Mouse (Mus musculus): ENCODE results near the gene Zfp169. TPM values are rescaled to one million over a fixed set of nuclear protein-coding genes. Genes with fewer than 3 reads are reported as not detected.
"Not testable (repeated sequence)": the region's sequence is repeated elsewhere in the genome, so short reads cannot be mapped to it uniquely, and the experiment has no call there.

The Zfp169 gene
- polyA plus RNA-seq, 1 experiment = 7.5 TPM

DNA sequence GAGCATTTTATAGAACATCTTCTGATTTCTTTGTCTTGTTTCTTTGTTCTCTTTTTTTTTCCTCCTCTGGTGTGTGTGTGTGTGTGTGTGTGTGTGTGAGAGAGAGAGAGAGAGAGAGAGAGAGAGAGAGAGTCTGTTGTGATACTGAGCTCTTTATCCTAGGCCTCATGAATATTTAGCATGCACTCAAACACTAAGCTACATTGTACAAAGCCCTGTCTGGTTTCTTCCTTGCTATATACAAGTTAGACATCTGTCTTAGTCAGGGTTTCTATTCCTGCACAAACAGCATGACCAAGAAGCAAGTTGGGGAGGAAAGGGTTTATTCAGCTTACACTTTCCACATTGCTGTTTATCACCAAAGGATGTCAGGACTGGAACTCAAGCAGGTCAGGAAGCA lies 5.9 kb upstream of the Zfp169 start:
- DNase-seq (ENCODE audit: low read depth) = not testable (repeated sequence)

DNA sequence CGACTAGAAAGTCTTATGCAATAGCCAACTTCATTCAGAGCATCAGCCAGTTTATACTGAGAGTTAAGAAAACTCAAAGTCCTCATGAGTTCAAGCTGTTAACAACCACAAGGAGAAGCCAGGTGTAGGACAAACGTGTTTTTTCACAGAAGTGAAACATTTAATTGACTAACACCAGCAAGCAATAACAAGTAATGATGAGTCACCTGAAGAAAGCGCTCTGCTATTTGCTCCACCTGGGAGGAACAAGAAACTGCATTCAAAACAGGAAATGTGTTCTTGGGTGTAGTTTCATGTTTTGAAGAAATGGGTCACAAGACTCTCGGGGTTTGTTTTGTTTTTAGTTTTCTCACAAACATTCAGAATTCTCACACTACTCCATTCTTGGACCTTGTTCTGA lies 2.6 kb upstream of the Zfp169 start:
- no peak for DNase-seq (ENCODE audit: low read depth)

DNA sequence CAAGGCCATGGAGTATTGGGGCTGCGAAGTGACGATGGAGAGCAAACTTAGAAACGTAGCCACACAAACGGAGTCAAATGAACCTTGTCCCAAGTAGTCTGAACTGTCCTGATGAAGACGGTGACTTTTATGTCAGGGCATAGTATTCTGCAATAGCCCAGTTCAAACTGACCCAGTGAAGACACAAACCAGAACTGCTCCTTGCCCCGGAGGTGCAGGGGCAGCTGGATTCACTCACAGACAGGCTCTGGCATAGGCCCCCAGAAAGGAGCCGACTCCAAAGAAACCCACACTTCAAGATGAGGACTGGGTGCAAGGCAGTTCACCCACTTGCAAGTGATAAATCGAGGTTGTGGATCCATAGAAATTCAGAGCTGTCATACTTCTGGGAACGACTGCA lies 4.6 kb downstream of the Zfp169 start:
- no peak for DNase-seq (ENCODE audit: low read depth)

DNA sequence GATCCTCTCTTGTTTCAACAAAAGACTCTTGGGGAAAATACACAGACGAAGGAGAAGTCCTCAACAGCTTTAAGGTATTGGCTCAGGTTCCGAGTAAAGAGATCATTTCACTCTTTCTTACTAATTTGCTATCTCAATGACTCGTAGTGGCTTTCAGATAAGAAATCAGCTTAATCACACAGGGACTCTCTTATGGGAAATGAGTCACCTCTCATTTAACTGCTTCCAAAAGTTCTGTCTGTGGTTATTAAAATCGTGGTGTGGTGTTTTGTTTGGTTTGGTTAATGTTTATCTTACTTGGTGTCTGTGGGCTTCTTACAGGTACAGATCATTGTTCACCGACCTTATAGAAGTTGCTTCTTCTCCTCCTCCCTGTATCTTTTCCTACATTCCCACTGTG lies 10.8 kb downstream of the Zfp169 start:
- no peak for DNase-seq (ENCODE audit: low read depth)

DNA sequence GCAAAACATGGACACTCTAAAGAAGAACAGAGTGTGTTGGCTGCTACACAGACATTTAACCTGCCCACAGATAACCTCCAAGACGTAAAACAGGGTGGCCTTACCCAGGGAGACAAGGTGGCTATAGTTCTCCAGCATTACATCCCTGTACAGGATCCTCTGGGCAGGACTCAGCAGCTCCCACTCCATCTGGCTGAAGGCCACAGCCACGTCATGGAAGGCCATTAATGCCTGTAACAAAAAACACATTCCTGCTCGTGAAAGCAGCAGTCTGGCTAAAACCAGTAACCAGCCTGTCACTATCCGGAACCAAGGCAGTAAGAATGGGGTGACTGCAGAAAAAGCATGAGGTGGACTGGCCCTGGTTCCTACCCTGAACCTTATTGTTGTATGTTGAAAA lies 14.6 kb downstream of the Zfp169 start:
- DNase-seq (ENCODE audit: low read depth) = no peak

DNA sequence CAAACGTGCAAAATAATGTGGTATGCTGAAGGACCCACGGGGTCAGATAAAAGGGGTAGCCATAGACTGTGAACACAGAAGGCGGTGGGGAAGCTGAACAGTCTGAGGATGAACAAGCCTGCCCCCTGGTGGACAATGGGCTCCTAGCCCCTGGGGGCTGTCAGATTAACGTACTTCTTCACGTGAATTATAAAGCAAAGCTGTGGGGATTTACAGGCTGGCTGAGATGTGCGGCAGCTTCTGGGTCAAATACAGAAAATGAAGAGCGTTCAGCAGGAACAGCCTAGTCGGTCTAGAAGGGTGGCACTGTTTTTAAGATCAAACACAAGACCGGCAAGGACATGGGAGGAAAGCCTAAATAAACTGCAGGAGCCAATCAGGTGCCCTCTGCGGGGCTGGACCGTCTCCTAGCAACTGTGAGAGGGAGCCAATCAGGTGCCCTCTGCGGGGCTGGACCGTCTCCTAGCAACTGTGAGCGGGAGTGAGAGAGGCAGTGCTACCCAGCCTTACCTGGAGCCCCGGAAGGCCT lies 15.5 kb downstream of the Zfp169 start:
- DNase-seq (ENCODE audit: low read depth) = no peak

DNA sequence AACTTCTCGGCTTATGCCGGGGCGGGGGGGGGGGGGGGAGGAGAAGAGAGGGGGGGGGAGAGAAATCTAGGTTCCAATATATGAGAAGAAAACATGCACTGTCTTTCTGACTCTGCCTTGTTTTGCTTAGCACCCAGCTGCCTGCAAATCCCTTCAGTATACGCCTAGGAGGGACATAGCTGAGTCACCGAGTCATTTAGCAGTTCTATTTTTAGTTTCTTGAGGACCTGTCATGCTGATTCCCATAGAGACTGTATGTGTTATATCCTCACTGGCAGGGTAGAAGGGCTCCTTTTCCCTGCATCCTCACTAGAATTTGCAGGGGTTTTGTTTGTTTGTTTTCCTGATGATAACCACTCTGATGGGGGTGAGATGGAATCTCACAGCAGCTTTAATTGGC lies 20.1 kb downstream of the Zfp169 start:
- DNase-seq (ENCODE audit: low read depth) = no peak

DNA sequence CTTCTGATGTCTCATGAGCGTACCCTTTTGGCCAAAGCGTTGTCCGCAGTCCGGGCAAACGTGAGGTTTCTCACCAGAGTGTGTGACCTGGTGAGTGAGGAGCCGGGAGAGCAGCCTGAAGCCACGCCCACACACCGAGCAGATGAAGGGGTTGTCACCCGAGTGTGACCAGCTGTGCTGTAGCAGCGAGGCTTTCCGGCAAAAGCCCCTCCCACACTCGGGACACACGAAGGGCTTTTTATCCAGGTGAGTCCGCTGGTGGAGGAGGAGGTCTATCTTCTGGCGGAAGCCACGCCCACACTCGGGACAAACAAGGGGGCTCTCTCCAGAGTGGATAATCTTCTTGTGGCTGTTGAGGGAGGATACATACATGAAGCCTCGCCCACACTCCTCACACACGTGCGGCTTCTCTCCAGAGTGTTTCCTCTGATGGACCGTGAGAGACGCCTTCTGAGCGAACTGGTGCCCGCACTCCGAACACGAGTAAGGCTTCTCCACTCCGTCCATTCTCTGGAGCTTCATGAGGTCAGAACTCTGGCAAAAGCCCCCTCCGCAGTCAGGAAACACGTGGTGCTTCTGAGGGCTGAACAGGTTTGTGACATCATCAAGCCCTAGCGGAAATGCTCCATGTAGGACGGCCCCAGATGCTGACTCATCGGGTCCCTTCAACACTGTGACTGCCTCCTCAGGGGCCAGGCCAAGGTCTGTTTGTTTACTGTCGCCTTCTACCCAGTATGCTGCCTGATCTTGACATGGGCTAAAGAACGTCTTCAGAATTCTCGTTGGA lies 22.7 kb downstream of the Zfp169 start:
- no peak for DNase-seq (ENCODE audit: low read depth)

DNA sequence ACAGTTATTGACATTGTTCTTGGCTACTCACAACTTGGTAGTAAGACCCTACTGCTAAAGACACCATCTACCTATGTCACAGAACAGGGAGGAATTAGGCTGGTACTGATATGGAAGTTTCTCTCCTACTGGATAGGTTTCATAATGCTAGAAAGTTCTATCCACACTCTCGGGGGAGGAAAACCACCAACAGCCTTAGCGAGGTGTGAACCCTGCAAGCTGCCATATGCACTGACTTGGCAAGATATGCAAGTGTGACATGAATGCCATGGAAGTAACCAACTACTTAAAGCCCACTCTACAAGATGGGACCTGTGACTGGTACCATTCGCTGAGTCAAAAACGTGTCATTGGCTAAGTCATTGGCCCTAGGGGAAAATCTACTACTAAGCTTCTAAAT lies 29.6 kb downstream of the Zfp169 start:
- DNase-seq (ENCODE audit: low read depth) = no peak

DNA sequence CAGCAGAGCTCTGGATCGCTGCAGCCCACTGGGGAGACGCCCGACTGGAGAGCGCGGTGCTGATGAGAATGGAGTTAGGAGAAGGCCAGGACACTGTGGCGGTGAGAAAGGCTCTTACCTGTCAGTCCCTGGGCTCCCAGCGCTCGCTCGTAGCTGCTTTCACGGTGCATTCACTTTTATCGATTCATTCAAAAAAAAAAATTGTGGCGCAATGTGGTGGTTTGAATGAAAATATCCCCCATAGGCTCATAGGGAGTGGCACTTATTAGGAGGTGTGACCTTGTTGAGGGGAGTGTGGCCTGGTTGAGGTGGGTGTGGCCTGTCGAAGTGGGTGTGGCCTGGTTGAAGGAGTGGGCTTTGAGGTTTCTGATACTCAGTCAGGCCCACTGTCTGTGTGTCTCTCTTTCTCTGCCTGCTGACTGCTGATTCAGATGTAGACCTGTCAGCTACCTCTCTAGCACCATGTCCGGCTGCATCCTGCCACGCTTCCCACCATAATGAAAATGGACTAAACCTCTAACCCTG lies 44.5 kb downstream of the Zfp169 start:
- no peak for DNase-seq (ENCODE audit: low read depth)

DNA sequence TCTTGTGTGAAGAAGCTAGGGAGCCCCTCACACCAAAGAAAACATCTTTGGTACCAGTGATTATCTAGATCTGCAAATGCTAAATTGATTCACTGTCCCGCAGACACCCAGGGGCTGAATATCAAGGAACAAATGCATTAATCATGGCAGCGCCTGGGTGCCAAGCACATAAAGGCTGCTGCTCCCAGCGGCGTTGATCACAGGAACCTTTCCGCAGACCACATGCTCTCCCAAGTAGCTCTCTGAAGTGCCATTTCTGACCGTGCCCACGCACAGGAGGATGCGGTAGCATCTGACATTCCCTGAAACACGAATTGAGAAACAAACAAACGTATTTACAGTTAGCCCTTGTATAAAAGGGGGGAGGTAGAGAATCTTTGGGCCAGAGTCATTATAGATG lies 47.1 kb downstream of the Zfp169 start:
- DNase-seq (ENCODE audit: low read depth) = no peak

DNA sequence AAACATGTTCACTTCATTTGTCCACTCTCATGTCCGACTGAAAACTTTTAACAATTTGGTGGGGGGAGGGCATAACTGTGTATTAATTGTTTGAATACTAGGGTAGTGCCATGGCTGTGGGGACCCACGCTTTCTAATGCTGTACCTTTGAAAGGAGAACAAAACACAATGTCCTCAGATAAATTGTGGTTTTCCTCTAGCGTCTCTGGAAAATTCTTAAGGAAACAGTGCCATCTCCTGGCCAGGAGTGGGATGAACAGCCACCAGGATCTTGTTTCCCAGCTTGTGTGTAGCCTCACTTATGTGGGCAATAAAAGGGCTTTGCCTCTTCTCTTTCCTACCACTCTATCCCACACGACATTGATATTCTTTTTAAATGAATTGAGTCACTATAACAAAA lies 49.1 kb downstream of the Zfp169 start:
- no peak for DNase-seq (ENCODE audit: low read depth)

DNA sequence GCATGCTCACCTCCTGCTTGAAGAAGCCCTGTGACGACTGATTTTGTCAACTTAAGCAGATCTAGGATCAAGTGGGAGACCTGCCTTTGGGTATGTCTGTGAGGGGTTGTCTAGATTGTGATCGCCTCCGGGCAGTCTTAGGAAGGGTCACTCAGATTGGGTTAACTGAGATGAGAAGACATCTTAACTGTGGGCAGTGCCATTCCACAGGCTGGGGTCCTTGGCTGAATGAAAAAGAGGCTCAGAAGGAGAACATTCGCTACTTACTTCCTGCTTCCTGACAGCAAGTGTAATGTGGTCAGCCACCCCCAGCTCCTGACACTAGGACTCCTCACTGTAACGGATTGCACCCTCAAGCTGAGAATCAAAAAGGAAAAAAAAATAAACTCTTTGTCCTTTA lies 54.0 kb downstream of the Zfp169 start:
- no peak for DNase-seq (ENCODE audit: low read depth)

DNA sequence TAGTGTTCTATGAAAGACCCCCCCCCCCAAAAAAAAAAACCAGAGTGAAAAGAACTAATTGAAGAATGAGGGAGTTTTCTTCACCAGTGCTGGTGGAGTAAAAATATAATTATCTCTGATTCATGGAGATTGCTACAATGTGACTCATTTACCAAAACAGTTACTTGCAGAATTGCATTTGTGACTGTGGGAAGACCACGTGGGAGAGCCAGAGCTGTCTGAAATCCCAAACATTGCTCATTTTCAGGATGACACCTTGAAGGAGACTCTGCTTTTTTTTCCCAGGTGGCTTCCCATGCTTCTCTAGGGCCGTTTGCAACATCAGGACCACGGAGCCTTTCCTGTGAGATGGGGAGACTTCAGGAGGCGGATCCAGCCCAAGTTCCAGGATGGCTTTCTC lies 65.1 kb downstream of the Zfp169 start:
- DNase-seq (ENCODE audit: low read depth) = no peak

DNA sequence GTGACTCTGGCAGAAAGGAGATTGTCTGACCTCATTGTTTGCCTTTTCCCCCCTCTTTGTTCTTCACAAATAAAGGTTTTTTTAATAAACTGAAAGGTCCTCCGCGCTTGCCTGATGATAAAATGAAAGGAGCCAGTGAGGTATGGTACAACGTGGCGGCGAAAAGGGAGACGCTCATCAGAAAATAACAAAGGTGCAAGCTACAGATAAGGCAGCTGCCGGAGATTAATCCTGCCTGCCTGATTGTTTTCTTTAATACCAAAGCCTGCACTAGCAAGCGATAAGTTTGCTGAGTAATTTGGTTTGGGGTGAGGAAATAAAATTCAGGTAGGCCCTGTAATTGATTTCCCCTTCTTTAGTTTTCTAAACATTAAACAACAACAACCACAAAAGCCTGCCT lies 69.3 kb downstream of the Zfp169 start:
- no peak for DNase-seq (ENCODE audit: low read depth)

DNA sequence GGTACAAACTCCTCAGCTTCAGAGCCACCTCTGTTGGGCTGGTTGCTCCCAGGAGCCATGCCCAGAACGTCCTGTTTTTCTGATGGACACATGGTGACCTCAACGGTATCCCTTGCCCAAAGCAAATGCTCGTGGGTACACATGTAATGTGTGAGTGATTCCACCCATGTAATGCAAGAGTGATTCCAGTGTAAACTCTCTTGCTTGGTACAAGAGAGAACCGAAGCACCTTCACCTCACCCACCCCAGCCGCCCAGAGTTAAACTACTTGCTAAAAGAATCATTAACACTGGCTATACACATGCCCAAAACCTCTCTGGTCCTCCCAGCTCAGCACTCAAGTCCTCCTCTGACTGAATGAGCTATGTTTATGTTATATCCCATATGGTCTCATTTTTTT lies 74.9 kb downstream of the Zfp169 start:
- no peak for DNase-seq (ENCODE audit: low read depth)

Other genes starting within 250 kb of the Zfp169 start
- not detected in 2 replicates for gene A830005F24Rik, start 119 bp upstream of the Zfp169 start, polyA plus RNA-seq (2012; rRNA removed)
- 4.2 and 7.2 TPM in 2 replicates for gene Ptpdc1, start 112.2 kb upstream of the Zfp169 start, polyA plus RNA-seq (2012; rRNA removed)
- not detected in 2 replicates for gene Barx1, start 149.5 kb upstream of the Zfp169 start, polyA plus RNA-seq (2012; rRNA removed)

Data from gonadal fat pad, adult 2 months (tissue).